Mouse (Mus musculus) left cerebral cortex, postnatal 14 days (tissue): ENCODE data around the gene Hmgcl. TPM values are rescaled to one million over a fixed set of nuclear protein-coding genes. Genes with fewer than 3 reads are reported as not detected.

Experiments used
- DNase-seq, 2 experiments: peaks; one replicate each; pipeline ENCODE4 v3.0.0; 2021 to 2022; ENCODE audit warnings: low spot score in 2 of 2, mixed read lengths in 1 of 2
- intact Hi-C: fragments of 180-260 bp; cut with DNase I; formaldehyde crosslinking; loops from one replicate; pipeline ENCODE4 v1.15.1; 2025
- total RNA-seq, 2 experiments: library from RNA; stranded (reverse); gene quantifications; 2 replicates each; pipeline ENCODE4 v1.2.3; 2021

Hmgcl gene
- total RNA-seq, 2 experiments from 2014 or later: 28.3 to 30.9 TPM

DNA sequence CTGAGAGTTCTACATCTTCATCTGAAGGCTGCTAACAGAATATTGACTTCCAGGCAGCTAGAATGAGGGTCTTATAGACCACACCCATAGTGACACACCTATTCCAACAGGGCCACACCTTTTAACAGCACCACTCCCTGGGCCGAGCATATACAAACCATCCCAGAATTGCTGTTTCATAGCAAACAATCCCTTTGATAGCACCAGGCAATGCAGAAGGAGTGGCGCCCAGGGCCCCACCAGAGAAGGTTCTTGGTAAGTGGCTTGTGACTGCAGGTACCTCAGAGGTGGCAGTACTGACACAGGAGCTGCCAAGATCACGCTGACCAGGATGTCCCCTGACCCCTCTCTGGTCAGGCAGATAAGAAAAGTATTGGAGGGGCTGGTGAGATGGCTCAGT is 6.9 kb downstream of the Hmgcl start:
- DNase-seq: no peak
- intact Hi-C loops: no loop called here

DNA sequence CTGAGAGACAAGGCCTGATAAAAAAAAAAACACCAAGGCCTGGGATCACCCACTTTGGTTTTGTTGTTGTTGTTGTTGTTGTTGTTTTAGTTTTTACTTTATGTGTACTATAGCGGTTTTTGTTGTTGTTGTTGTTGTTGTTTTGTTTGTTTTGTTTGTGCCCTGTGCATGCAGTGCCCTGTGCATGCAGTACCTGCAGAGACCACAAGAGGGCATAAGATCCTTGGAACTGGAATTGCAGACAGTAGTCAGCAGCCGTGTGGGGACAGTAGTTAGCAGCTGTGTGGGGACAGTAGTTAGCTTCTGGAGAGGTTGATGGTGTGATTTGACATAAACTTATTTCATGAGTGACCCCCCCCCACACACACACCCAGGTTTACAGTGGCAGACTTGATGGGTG is 8.0 kb downstream of the Hmgcl start:
- intact Hi-C loops: no loop called here
- peak; percentile 81 for DNase-seq

DNA sequence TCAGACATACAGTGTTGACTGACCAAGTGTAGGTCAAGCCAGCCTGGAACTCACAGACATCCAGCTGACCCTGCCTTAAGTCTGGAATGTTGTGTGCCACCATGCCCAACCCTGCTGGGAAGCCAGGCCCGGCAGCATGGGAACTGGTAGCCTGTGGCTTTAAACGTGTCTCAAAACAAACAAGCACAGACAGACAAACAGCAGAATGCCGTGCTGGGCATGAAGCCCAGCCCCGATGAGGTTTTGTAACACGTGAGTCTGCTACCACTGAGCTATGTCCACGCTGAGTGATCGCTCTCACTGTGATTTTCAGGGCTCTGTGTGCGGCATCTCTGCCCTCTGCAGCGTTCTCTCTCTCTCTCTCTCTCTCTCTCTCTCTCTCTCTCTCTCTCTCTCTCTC is 9.6 kb downstream of the Hmgcl start:
- intact Hi-C loops: no loop called here
- DNase-seq: no peak

DNA sequence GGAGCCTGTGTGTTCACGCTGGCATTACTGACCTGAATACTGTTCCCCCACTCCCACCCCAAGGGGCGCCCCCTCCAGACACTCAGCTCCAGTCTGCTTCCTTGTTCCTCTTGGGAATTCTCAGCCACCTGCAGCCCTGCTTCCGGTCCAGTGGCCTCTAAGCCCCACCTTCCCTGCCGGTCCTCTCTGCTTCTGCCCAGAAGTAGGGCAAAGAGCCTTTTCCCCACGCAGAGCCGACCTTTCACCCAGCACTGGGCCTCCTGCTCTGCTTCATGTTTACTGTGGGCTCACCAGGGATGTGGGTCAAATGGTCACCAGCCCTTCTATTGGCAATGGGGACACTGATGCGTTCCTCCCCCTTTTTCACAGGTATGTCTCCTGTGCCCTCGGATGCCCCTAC is 12.1 kb downstream of the Hmgcl start:
- intact Hi-C loops: no loop called here
- no peak for DNase-seq

DNA sequence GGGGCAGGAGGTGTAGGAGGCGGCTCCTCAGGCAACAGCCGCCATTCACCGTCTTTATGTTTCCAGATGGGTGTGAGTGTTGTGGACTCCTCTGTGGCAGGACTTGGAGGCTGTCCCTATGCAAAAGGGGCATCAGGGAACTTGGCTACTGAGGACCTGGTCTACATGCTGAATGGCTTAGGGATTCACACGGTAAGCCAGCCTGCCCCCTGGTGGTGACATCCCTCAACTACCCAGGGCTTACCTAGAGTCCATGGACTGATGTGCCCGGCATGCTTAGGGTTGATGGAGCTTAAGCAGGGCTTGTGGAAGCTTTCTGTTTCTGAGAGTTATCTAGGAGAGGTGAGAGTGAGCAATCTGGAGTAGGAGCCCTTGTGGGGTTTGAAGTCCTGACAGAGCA is 14.5 kb downstream of the Hmgcl start:
- DNase-seq: peak; percentile 82 to 87
- intact Hi-C loops: loop anchor here (5.0 kb wide), 1 partner anchor 68 kb away; no protein-coding TSS in a partner anchor

DNA sequence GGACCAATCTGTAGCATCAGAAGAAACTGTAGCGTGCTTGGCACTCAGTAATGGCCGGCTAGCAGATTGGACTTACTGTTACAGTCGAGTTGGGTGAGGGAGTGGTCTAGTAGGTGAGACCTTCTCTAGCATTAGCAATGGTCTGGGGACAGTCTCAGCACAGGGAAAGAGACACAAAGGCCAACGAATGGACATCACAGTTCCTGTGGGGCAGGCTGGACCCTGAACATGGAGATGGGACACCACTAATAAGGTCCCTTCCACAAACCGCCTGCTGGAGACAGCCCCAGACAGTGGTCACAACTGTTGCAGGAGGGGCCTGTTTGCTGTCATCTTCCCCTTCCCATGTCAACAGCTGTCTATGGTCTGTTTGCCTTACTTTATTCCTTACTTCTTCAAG is 15.5 kb downstream of the Hmgcl start:
- no peak for DNase-seq
- intact Hi-C loops: loop anchor here (5.0 kb wide), 1 partner anchor 69 kb away; no protein-coding TSS in a partner anchor

DNA sequence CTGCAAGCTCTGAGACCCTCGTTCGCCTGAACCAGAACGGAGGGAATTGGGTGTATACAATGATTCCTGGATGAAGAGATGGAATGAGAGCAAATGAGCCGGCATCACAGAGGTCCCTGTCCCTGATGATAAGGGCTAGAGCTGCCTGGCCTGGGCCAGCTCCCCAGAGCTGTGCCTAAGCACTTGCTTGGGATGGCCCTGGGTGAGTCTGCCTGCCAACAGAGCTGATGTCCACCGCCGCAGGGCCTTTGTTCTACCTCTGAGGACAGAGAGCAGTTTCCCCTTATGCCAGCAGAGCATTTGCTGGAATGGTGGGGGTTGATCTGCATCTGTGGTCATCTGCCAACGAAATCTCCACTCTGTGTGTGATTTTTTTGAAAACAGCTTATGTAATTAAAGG is 15.9 kb downstream of the Hmgcl start:
- DNase-seq: no peak
- intact Hi-C loops: loop anchor here (5.0 kb wide), 1 partner anchor 70 kb away; no protein-coding TSS in a partner anchor

DNA sequence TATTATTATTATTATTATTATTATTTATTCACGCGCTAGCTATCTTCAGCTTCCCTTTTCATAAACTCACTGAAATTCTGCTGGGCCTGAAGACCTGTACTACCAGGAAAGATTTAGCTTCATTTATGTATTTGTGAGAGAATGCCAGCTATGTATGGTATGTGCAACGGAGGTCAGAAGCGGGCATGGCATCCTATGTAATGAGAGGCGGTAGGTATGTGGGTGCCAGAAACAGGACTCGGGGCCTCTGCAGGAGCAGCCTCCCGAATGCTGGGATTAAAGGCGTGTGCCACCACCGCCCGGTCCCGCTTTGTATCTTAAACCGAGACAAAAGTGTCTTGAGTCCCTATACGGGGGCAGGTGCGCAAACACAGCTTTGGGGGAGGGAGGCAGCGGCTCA is 16.7 kb downstream of the Hmgcl start:
- DNase-seq: no peak
- intact Hi-C loops: loop anchor here (5.0 kb wide), 1 partner anchor 71 kb away; no protein-coding TSS in a partner anchor

DNA sequence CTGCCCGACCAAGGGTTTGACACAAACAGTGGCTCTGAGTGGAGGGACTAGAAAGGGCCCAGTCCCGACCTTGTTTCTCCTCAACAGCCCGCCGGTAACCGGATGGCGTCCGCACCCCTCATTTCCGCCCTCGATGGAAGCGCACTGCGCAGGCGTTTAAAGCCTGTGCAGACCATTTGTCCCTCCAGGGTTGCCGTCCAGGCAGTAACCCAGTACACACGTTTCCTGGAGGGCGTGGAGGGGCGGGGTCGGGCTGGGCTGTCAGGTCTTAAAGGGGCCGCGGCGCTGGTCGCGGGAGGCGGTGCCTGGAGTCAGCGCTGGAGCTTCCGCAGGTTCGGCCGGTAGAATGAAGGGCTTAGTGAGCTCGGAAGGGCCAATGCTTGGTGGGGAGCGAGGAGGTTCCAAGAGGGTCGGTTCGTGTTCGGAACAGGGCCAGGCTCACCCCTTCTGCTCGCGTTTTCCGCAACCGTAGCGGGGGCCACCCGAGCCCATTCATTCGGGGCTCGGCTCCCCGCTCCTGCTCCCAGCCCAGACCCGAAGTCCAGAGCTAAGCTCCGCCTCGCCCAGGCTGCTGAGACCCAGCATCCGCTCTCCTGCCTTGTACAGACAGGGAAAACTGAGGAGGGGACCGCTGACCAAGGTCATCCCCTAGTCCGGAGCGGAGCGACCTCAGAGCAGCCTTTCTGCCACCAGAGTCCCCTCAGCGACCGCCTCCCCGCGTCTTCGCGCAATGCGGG is 17.4 kb downstream of the Hmgcl start, which contains the start of gene Gale:
Gene Gale (plus strand): TSS at position 271 of the 737 bp plus-strand sequence.
- peak; percentile 94 to 95 for DNase-seq
- intact Hi-C loops: loop anchor here (5.0 kb wide), 1 partner anchor 71 kb away; no protein-coding TSS in a partner anchor

DNA sequence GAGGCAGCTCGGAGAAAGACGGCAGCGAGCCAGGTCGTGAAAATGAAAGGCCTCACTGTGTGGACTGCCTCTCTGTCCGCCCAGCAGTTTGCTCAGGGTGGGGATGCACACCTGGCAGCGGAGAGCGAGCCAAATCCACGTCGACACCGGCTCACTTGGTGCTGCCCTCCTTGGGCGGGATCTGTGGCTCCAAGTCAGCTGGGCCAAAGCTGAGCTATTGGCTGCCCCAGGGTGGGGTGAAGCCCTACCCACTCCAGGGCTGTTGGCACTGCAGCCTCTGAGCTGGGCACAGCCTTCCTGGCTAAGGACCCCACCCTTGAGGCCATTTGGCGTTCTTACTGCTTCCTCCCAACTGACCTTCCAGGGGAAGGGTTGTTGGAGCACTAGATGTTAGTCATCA is 18.2 kb downstream of the Hmgcl start:
- peak; percentile 45 to 71 for DNase-seq
- intact Hi-C loops: loop anchor here (5.0 kb wide), 1 partner anchor 72 kb away; no protein-coding TSS in a partner anchor

DNA sequence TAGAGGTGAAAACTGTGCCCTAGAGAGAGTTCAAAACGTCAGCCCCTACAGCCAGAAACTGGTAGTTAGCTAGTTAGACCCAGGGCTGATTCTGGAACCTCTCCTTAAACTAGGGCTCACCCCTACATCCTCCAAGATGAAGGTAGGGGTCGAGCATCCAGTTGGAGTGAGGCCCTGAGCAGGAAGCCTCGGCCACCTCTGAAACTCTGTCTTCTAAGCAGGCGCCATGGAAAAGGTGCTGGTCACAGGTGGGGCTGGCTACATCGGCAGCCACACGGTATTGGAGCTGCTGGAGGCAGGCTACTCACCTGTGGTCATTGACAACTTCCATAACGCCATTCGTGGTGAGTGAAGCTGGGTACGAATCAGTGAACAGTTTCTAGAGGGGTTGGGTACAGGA is 18.9 kb downstream of the Hmgcl start:
- intact Hi-C loops: no loop called here
- no peak for DNase-seq

DNA sequence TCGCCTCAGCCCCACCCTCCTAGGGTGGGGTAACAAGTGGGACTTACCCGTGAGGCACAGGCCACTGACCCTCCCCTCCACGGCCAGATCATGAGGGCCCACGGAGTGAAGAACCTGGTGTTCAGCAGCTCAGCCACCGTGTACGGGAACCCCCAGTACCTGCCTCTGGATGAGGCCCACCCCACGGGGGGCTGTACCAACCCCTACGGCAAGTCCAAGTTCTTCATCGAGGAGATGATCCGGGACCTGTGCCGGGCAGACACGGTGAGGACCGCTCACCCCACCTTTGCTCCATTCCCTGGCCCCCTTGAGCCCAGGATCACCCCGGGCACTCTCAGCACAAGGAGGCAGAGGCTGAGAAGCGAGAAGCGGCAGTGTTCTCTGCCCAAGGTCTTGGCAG is 20.0 kb downstream of the Hmgcl start:
- DNase-seq: no peak

DNA sequence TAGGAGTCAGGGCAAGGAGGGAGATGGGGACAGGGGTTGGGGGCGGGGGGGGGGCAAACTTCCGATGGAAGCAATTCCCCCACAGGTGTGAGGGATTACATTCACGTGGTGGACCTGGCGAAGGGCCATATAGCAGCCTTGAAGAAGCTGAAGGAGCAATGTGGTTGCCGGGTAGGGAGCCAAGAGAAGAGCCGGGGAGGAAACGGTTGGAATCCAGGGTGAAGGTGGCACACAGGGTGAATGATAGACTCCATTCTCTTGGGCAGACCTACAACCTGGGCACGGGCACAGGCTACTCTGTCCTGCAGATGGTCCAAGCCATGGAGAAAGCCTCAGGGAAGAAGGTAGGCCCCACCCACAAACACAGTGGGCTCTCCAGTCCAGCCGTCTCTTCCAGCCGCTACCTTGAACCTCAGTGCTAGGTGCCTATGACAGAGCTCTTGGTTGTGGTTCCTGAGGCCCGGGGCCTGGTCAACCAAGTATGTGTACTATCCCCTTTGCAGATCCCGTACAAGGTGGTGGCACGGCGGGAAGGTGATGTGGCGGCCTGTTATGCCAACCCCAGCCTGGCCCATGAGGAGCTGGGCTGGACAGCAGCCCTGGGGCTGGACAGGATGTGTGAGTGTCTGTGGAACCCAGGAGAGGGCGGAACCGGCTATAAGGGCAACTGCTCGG is 21.0 kb downstream of the Hmgcl start:
- no peak for DNase-seq
- intact Hi-C loops: no loop called here

More for the DNA sequence above, 20.0 kb downstream of the Hmgcl start:
- intact Hi-C loops: no loop called here

DNA sequence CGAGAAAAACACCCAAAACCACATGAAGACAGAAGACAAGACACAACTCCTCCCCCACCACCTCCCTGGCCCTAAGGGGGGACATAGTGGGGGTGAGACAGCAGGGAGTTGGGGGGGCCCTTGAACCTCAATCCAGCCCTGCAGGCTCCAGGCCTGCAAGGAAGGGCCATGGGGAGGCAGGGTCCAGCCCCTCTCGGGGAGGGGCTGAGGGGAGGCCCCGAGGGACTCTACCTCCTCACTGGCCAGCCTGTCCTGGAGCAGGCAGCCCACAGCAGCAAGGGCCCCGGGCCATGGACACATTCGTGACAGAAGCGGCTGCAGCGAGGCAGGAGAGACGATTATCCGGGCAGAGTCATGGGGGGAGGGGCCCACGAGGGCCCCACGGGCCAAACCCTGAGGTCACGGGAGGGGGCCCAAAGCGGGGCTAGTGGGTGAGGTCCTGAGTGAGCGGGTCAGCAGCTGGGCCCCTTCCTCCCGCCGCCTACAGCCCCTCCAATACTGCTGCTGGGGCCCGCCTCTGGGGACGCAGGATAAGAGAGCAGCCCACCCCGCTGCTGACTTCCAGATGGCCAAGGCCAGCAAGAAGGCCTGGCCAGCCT is 22.1 kb downstream of the Hmgcl start:
- no peak for DNase-seq
- intact Hi-C loops: no loop called here

DNA sequence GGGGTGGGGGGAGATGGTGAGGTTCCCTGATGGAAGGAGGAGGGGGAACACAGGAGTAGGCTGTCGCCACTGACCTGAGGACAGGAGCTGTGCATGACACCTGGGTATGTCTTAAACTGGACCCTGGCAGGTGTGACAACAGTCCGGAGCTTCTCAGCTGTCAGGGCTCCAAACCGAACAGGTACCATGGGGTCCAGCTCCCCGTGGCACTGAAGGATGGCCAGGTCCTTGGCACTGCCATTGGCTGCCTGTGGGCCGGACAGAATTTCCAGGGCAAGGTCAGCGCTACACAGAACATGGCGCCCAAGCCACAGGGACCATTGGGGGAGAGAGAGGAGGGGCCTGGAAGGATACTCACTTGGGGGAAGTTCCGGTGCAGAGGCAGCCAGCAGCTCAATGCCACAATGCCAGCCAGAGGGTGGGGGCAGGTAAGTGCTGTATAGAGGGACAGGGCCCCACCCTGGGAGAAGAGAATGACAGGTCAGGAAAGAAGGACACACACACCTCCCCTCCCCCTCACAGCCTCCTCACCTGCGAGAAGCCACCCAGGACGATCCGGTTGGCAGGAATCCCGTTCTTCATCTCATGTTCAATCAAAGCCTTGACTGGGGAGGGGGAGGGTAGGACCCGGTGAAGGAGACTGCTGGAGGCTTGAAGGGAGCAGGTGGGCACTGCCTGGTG is 23.0 kb downstream of the Hmgcl start:
- intact Hi-C loops: no loop called here
- no peak for DNase-seq

DNA sequence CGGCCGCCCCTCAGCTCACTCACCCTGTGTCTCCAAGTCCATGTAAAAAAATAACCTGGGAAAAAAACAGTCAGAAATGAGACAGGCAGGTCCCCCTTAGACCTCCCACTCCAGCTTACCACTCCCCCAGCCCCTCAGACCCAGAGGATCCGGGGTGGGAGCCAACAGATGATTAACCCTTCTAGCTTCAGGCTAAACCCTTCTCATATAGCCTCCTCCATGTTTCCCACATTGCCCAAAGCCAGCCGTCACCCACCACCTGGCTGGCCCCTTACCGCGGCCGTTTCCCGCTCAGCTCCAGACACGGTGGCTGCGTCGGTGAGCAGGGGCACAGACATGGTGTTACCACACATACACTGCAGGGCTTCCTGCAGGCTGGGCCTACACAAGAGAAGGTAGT is 24.3 kb downstream of the Hmgcl start:
- DNase-seq: no peak
- intact Hi-C loops: no loop called here

DNA sequence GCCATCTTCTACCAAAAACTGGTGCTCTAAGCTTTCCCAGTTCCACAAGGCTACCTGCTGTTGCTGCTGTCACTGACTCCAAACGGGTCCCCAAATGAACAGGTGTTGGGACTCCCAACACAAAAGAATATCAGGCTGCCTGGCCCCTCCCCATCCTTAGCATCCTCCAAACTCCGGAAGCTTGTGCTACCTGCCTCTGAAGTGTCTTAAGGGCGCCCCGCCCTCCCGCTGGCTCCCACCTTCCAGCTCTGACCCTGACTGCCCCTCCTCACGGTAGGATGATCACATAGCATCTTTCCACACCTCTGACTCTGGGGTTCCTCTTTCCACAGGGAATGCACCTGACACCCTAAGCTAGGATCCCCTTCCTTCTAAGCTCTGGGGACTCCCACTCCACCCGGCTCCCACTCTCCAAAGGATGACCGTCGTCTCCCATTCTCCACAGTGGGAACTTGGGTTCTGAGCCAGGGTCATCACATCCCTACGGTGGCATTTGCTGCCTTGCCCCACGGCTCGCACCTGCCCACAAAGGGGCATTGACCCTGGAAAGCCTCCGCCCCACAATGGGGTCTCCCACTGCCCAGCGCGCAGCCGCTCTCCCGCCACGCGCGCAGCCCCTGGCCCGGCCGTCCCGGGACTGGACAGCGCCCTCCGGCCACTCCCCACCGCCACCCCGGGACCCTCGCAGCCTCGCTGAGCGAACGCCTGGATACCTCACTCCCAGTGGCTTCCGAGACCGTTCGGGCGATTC is 25.7 kb downstream of the Hmgcl start:
- intact Hi-C loops: no loop called here
- no peak for DNase-seq

DNA sequence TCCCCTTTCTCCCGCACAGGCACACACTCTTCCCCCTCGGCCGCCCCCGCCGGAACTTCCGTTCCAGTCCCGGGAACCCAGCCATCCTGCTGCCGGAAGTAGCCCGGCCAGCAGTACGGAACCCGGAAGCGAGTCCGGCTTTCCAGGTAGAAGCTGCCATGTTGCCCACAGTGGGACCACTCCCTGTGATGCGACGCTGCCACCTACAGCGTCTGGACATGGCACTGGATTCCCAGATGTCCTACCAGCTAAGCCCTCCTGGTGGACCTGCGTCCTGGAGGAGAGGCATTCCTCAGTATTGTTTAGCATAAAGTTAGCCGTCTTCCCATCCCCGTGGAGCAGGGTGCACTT is 26.3 kb downstream of the Hmgcl start, which contains the start of gene Lypla2:
Gene Lypla2 (minus strand): TSS at position 71 of the 351 bp plus-strand sequence.
- intact Hi-C loops: no loop called here
- peak; percentile 83 to 89 for DNase-seq
